Mouse (Mus musculus) C2C12 (cell line): ENCODE measurements around the gene Eps8.

ENCODE experiments used
- CTCF ChIP-seq: IDR thresholded peaks from one replicate; pipeline ENCODE4 v1.5.1; 2011; ENCODE audit not compliant: control insufficient read depth, insufficient read depth, insufficient read length
- MAX ChIP-seq: IDR thresholded peaks from one replicate; pipeline ENCODE4 v1.6.1; 2011; ENCODE audit warnings: mild to moderate bottlenecking, control low read depth
- MYOG ChIP-seq: IDR thresholded peaks from one replicate; pipeline ENCODE4 v1.6.1; 2011; ENCODE audit not compliant: control insufficient read depth, insufficient read length; ENCODE audit errors: extremely low read depth
- USF1 ChIP-seq: IDR thresholded peaks from one replicate; pipeline ENCODE4 v1.6.1; 2011; ENCODE audit warnings: low read depth, mild to moderate bottlenecking, control low read depth, moderate library complexity

DNA sequence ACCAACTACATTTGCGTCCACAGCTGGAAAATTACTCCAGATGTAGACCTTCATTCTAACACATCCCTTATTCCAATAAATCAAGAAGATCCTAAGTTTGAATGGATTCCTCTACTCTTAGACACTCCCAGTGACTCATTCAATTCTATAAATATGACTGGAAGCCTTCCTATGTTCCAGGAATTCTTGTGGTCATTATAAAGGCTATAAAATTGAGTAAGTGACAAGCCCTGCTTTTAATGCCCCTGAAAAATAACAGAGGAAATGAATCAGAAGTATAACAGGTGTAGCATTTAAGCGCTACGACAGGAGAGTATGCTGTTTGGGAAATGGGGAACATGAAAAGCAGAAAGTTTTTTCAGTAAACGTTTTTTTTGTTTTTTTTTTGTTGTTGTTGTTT lies 139.8 kb downstream of the Eps8 start:
- TF ChIP-seq MYOG (no peak), CTCF (no peak), MAX (no peak), USF1 (no peak)
